Mouse (Mus musculus) ovary, postnatal 36 days (tissue): ENCODE measurements around the gene Net1.
"Not testable (repeated sequence)": the region's sequence is repeated elsewhere in the genome, so short reads cannot be mapped to it uniquely, and the experiment has no call there.

ENCODE experiments used
- DNase-seq: peaks from one replicate; pipeline ENCODE4 v3.0.0; 2022; ENCODE audit warnings: low spot score, mixed read lengths

Net1 gene

GRCm38 (mm10) chr13:3917571-3918311 is at the start of gene Net1, which contains the start of gene Tubal3:
Gene Net1, minus strand, starts transcription at chr13:3918220.
Gene Tubal3, plus strand, starts transcription at chr13:3918274.
- peak; percentile 87 for DNase-seq

GRCm38 (mm10) chr13:3951198-3951914 is 33.3 kb upstream of the Net1 start:
- no peak for DNase-seq

GRCm38 (mm10) chr13:3949477-3949876 is 31.5 kb upstream of the Net1 start:
- no peak for DNase-seq

GRCm38 (mm10) chr13:3947267-3947666 is 29.2 kb upstream of the Net1 start:
- DNase-seq, result no peak

GRCm38 (mm10) chr13:3945249-3945648 is 27.2 kb upstream of the Net1 start, which contains the start of gene Ucn3:
Gene Ucn3, minus strand, starts transcription at chr13:3945349.
- no peak for DNase-seq

GRCm38 (mm10) chr13:3944699-3945098 is 26.7 kb upstream of the Net1 start:
- no peak for DNase-seq

GRCm38 (mm10) chr13:3926046-3926445 is 8.0 kb upstream of the Net1 start:
- no peak for DNase-seq

GRCm38 (mm10) chr13:3925632-3926031 is 7.6 kb upstream of the Net1 start:
- DNase-seq, result no peak

- DNase-seq, result no peak
Observed at GRCm38 (mm10) chr13:3924483-3924882, 6.5 kb upstream of the Net1 start.

- no peak for DNase-seq
Observed at GRCm38 (mm10) chr13:3913504-3913903, 4.5 kb downstream of the Net1 start.

GRCm38 (mm10) chr13:3910356-3910755 is 7.7 kb downstream of the Net1 start:
- DNase-seq, result no peak

GRCm38 (mm10) chr13:3908262-3908661 is 9.8 kb downstream of the Net1 start:
- no peak for DNase-seq

GRCm38 (mm10) chr13:3907151-3907696 is 10.8 kb downstream of the Net1 start:
- DNase-seq, result no peak

- DNase-seq, result no peak
Observed at GRCm38 (mm10) chr13:3899301-3899700, 18.7 kb downstream of the Net1 start.

- DNase-seq, result not testable (repeated sequence)
Observed at GRCm38 (mm10) chr13:3898202-3898601, 19.8 kb downstream of the Net1 start.

GRCm38 (mm10) chr13:3896913-3897312 is 21.1 kb downstream of the Net1 start:
- DNase-seq, result no peak

- no peak for DNase-seq
Observed at GRCm38 (mm10) chr13:3896032-3896431, 22.0 kb downstream of the Net1 start.

- DNase-seq, result no peak
Observed at GRCm38 (mm10) chr13:3895397-3895980, 22.5 kb downstream of the Net1 start.

GRCm38 (mm10) chr13:3894549-3894948 is 23.5 kb downstream of the Net1 start:
- DNase-seq, result no peak

- DNase-seq, result peak; percentile 94
Observed at GRCm38 (mm10) chr13:3893126-3893734, 24.8 kb downstream of the Net1 start.

- no peak for DNase-seq
Observed at GRCm38 (mm10) chr13:3892601-3893000, 25.4 kb downstream of the Net1 start.

- DNase-seq, result no peak
Observed at GRCm38 (mm10) chr13:3891479-3892087, 26.4 kb downstream of the Net1 start.
